ENCODE assay signal across 9 mouse cellular contexts in genomic region chr1:132968659-132969058, GRCm38 (mm10).
DNase-seq lines count a peak whose midpoint lies in the region; ATAC-seq and TF ChIP-seq lines count a peak whose summit lies in the region.
"Had no signal": no experiment of that assay in that cellular context is flagged by ENCODE, and none has a peak within 500 bp of the region (broad histone marks: within the 10 kb centered on the region; RNA-seq: fewer than 3 reads in every experiment).

No protein-coding gene starts in this region.

- H3K36me3 ChIP-seq in midbrain, embryonic 10.5 days: no peaks in the 10 kb centered on the region
- no peaks in the 10 kb centered on the region for H3K36me3 ChIP-seq in midbrain, embryonic 15.5 days (replicated peaks)
- H3K36me3 ChIP-seq in liver, postnatal 0 days (replicated peaks; ENCODE audit: insufficient read depth, low read length): no peaks in the 10 kb centered on the region
- H3K36me3 ChIP-seq: heart, embryonic 15.5 days had no signal

- DNase-seq in CD4-positive, CD25-positive, alpha-beta regulatory T cell, adult 2 months (ENCODE audit: low read depth, low spot score): peak; percentile 70
- DNase-seq in midbrain, embryonic 10.5 days (ENCODE audit: low spot score): peak; percentile 62
- DNase-seq in c-Kit-positive CD71-positive TER-119-negative erythroid progenitor cells, embryonic 14.5 days (ENCODE audit: low read depth): peak; percentile 57
- DNase-seq in gastrocnemius, adult 2 months: peak; percentile 64
- DNase-seq in liver, postnatal 0 days: peak; percentile 68
- DNase-seq in skeletal muscle tissue, adult 2 months (ENCODE audit: low read depth, low spot score): peak; percentile 19

- no peaks in the 10 kb centered on the region for H3K4me1 ChIP-seq in midbrain, embryonic 10.5 days
- no peaks in the 10 kb centered on the region for H3K4me1 ChIP-seq in midbrain, embryonic 15.5 days
- H3K4me1 ChIP-seq in liver, postnatal 0 days (ENCODE audit: insufficient read depth): no peaks in the 10 kb centered on the region

- no peak overlapping the region for H3K27ac ChIP-seq in midbrain, embryonic 10.5 days (replicated peaks)
- H3K27ac ChIP-seq in midbrain, embryonic 15.5 days: no peak overlapping the region
- H3K27ac ChIP-seq in gastrocnemius, adult 2 months: no peak overlapping the region
- no peak overlapping the region for H3K27ac ChIP-seq in liver, postnatal 0 days (ENCODE audit: low read depth)
- H3K27ac ChIP-seq: heart, embryonic 15.5 days had no signal

- TF ChIP-seq EP300 in liver, postnatal 0 days (IDR thresholded peaks at IDR 0.05; ENCODE audit: low read depth): no peak

- no peaks in the 10 kb centered on the region for H3K9me3 ChIP-seq in midbrain, embryonic 10.5 days (replicated peaks)
- H3K9me3 ChIP-seq in midbrain, embryonic 15.5 days: no peaks in the 10 kb centered on the region
- H3K9me3 ChIP-seq in liver, postnatal 0 days (ENCODE audit: low read length): no peaks in the 10 kb centered on the region
- H3K9me3 ChIP-seq: heart, embryonic 15.5 days had no signal

- H3K9ac ChIP-seq in midbrain, embryonic 15.5 days: no peak overlapping the region
- no peak overlapping the region for H3K9ac ChIP-seq in liver, postnatal 0 days (replicated peaks)
- H3K9ac ChIP-seq: heart, embryonic 15.5 days had no signal

- H3K4me3 ChIP-seq in midbrain, embryonic 10.5 days: no peak overlapping the region
- no peak overlapping the region for H3K4me3 ChIP-seq in midbrain, embryonic 15.5 days
- no peak overlapping the region for H3K4me3 ChIP-seq in gastrocnemius, adult 2 months
- no peak overlapping the region for H3K4me3 ChIP-seq in liver, postnatal 0 days (ENCODE audit: low read depth, low read length)
- H3K4me3 ChIP-seq: heart, embryonic 15.5 days had no signal

- WGBS in midbrain, embryonic 10.5 days: 35% methylated on average over 6 of the region's 6 CpGs
- 31% methylated on average over 6 of the region's 6 CpGs for WGBS in midbrain, embryonic 15.5 days
- 24% methylated on average over 6 of the region's 6 CpGs for WGBS in liver, postnatal 0 days (ENCODE audit: insufficient replicate concordance)

- H3K4me2 ChIP-seq in midbrain, embryonic 15.5 days: no peak overlapping the region
- no peak overlapping the region for H3K4me2 ChIP-seq in liver, postnatal 0 days (ENCODE audit: low read depth, low read length)
- H3K4me2 ChIP-seq: heart, embryonic 15.5 days had no signal

- H3K27me3 ChIP-seq in midbrain, embryonic 10.5 days (ENCODE audit: low read depth, poor library complexity, severe bottlenecking): no peaks in the 10 kb centered on the region
- H3K27me3 ChIP-seq in midbrain, embryonic 15.5 days (replicated peaks): no peaks in the 10 kb centered on the region
- no peaks in the 10 kb centered on the region for H3K27me3 ChIP-seq in liver, postnatal 0 days (ENCODE audit: insufficient read depth, low read length)
- H3K27me3 ChIP-seq: heart, embryonic 15.5 days had no signal

- TF ChIP-seq CTCF in gastrocnemius, adult 2 months (IDR thresholded peaks at IDR 0.05): peak; percentile 90
- peak; percentile 89 for TF ChIP-seq CTCF in liver, postnatal 0 days (IDR thresholded peaks at IDR 0.05; ENCODE audit: low read depth)

- intact Hi-C loops in gastrocnemius, adult 2 months (cut with DNase I): loop anchor here (1.0 kb wide), 1 partner anchor 209 kb away; no protein-coding TSS in a partner anchor

- ATAC-seq in CD4-positive, CD25-positive, alpha-beta regulatory T cell, adult 4 months: no peak
- ATAC-seq in midbrain, embryonic 15.5 days (replicated peaks): no peak
- ATAC-seq in liver, postnatal 0 days: no peak

Comparison
In these comparisons a context has a peak if more than half of its experiments do, and no peak if none do; other contexts are left out.
1. DNase-seq: peak in every context shown above with its lines; median percentile 70 in CD4-positive, CD25-positive, alpha-beta regulatory T cell, adult 2 months; 68 in liver, postnatal 0 days; 64 in gastrocnemius, adult 2 months; 62 in midbrain, embryonic 10.5 days; 57 in c-Kit-positive CD71-positive TER-119-negative erythroid progenitor cells, embryonic 14.5 days; 19 in skeletal muscle tissue, adult 2 months.